Comparison of ENCODE assay signal across 14 mouse cellular contexts in the genomic region with DNA sequence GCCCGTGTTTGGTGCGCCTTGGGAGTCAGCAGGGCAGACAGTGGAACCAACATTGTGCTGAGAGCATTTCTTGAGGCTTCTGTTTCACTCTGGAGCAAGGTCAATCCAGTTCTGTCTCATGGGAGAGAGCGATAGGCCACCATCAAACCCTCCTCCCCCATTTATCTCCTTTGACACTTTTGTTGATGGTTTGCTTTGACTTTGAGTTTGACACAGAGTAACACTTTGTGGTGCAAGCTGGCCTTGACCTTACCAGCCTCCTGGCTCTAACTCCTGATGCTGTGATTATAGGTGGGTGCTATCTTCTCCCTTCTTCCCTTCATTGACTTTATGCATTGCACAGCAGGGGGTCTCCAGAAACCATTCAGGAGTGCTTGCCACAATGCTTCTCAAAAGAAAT. TPM values are rescaled to one million over a fixed set of nuclear protein-coding genes. Genes with fewer than 3 reads are reported as not detected.
"Had no signal": no experiment of that assay in that cellular context is flagged by ENCODE, and none has a peak within 500 bp of the region (broad histone marks: within the 10 kb centered on the region; RNA-seq: fewer than 3 reads in every experiment).

No protein-coding gene starts in this region.

- DNase-seq: kidney, adult 2 months; kidney, postnatal 25 days; layer of hippocampus, adult 9-11 months; layer of hippocampus, postnatal 36 days; left cerebral cortex, postnatal 4 days; liver, postnatal 0 days; lung, embryonic 14.5 days; lung, postnatal 10 days; lung, postnatal 36 days; right cerebral cortex, postnatal 4 days; thymus, adult 18-20 months; thymus, postnatal 14 days; thymus, postnatal 4 days had no signal

RNA-seq across cellular contexts. Expression of gene Rerg, which starts 30.9 kb away (rescaled TPM):
- total RNA-seq: monocyte, adult 5-6 weeks had no signal
